Mouse (Mus musculus): Measurements from ENCODE around the gene Gm36028.
A peak's percentile ranks its signal among the peaks of the same experiment; 100 is the strongest.

Gm36028 gene

DNA sequence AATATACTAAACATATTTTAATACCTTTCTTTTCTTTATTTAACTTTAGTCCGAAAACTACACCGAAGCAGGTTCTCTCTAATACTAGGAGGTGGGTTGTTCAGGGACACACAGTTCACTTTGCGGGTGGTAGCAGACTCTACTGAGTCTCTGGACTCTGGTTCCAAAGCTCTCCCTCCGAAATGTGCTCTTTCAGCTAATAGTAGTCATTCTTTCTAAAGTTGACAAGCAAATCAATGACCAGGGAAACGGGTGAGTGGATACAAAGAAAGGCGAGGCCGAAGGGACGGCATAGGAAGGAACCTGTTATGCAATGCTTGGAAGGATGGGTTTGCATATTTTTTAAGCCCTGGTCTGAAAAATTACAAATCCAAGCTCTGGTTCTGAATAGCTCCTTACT lies 3.5 kb downstream of the Gm36028 start:
- no peak for DNase-seq

DNA sequence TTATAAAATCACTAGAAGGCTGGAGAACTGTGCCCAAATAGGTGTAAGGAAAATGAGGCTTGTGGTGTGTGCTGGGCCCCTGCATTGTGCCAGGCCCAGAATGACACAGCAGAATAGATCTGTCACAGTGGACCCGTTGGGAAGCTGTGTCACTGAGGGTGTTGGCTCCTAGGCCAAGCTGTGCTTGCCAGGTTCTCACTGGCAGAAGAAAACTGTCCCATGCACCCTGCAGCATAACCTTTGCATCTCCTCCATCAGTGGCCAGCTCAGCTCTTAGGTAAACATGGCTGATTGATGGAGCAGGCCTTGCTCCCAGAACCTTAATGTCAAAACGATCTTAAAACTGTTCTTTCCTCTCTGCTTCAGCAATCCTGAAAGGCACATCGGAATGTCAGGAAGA lies 4.6 kb downstream of the Gm36028 start:
- DNase-seq: no peak

DNA sequence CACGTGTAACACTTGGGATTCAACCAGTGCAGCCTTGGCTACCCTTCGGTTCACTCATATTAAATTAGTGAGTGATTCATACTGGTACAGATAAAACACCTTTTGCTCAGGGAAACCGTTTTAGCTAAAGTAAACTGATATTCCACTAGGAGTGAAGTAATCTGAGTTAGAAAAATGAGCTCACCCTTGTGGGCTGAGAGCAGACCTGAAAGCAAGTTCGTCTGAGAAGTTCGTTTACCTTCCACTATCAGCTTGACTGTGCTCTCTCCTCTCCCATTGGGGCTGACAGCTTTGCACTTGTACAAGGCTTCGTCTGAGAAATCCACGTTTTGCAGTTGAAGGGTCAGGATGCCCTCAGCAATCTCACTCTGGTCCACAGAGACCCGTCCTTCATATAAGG lies 5.4 kb downstream of the Gm36028 start:
- no peak for DNase-seq

DNA sequence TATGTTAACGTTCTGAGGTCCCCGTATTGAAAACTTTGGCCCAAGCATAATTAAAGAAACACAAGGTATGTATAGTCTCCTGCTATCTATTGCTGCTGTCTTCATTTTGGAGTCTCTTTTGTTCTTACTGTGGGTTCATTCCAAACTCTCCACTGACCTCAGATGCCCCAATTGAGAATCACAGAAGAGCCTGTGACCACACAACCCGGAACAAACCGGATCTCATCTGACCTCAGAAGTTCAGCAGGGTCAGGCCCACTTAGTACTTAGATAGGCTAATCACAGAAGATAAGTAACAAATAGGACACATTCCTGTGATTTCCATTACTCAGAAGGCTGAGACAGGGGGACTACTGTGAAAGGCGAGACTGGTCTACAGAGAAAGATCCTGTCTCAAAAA lies 6.4 kb downstream of the Gm36028 start:
- no peak for DNase-seq

DNA sequence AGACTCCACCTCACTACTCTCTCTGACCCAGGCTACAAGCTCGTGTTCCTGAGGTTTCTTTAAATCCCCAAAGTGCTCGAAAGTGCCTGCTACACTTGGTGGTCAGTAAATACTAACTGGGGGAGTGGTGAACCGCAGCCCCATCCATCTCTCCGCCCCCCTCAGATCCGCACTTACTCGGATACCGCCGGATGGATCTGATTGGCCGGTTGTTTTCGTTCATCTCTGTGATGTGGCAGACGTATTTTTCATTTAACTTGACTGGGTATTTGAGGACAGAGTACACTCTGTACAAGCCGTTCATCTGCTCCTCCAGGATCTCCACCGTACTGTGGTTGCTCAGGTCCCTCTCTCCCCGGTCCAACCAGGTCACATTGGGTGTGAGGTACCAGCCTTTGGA lies 6.9 kb downstream of the Gm36028 start:
- DNase-seq: no peak

DNA sequence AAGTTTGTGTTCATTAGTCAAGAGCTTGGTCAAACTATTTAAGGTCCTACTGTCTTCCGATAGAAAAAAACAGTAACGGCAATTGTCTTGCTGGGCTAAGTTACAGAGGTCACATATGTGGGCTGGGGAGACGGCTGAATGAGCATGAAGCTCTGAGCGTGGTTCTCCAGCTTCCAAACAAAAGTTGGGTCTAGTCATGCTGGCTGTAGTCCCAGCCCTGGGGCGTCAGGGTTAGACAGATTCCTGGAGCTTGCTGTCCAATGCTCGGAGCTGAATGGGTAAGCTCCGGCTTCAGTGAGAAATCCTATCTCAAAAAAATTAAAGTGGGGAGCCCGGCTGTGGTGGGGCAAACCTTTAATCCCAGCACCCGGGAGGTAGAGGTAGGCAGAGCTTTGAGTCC lies 7.7 kb downstream of the Gm36028 start:
- no peak for DNase-seq

DNA sequence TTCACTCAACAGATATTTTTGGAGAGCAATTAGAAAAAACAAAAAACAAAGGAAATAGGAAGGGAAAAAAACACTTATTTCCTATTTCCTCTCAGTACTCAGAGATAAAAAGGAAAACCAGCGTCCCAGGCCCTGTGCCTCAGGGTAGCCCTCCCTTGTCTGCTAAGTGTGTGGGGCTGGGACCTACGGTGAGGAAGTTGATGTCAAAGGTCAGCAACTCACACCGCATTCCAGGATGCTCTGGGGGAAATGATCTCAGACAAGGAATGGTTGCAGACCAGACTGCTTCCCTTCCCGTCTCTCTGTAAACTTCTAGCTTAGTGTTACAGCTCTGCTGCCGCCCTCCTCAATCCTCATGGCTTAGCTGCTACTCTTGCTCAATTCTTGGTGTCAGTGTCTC lies 9.6 kb downstream of the Gm36028 start:
- no peak for DNase-seq

DNA sequence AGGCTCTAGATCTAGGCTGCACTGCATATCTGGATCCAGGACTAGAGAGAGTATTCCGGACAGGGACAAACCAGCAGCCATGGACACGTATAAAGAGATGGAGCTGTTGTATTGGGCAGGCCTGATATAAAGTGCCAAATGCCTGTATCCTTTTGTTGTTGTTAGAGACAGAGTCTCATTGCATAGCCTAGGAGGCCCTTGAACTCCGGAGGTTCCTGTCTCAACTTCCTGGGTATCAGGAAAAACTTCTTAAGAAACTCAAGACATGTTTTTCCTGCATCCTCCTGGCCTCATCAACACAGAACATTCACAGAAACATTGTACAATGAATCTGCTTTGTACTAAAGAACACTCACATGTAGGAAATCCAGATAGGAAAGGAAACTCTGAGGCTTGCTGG lies 13.9 kb downstream of the Gm36028 start:
- no peak for DNase-seq

DNA sequence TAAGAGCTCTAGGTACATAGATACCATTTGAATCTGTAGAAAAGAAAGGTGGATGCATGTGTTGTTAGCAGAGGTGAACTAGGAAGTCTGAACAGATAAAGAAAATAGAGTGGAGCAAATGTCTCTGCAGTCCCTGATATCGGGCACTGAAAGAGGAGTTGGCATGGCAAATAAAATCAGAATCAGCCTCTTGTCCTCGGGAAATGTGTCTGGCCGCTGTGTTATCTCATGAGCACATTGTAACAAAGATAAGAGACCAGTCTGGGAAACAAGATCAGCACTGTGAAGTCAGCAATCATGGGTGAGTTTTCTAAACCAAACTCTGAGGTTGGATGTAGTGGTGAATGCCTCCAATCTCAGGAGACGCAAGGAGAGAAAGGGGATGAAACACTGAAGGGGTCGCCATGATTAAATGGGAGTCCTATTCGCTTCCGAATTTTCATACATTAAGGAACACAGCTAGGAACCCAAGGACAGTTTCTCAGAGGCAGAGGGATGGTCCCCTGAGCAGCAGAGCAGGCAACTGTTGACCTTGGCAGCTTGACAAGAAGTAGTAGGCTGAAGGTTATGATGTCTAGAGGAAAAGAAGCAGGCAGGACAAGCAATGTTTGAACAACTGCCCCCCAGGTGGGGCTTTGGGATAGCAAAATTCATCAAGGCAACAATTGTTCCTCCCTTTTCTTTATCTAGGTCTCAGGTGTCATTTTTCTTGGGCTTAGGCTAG lies 15.6 kb downstream of the Gm36028 start:
- no peak for DNase-seq

DNA sequence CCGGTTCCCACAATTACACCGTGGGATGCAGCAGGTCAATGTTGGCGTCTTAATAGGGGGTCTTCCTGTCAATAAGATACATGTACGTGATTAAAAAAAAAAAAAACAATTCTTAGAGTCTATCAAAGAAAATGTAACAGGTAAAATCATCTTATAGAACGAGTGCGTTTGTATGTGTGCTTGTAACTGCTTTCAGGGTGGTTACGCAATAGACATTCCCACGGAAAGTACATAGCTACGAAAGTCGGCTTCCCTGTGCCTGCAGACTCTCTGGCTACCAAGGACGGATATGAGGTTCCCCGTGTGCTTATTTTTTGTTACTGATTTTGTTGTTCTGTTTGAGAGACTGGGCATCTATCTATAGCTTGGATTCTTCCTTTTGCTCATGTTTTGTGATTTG lies 17.2 kb downstream of the Gm36028 start:
- no peak for DNase-seq

DNA sequence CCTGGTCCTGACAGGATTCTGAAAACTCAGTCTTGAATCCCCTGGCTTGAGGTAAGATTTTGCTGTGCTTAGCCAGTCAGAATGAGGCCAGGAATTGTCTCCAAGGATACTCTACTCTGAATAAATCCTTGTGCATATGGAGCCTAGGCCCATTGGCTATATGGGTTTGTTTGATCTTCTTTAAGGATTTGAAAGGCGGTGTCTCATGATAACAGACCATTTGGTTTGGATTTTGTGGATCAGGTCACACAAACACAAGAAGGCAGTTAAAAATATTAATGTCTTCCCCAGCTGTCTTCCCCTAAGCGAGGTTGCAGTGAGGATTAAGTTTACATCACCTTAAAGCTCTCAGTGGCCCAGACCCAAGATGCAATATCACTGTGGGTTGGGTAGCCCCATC lies 18.5 kb downstream of the Gm36028 start:
- no peak for DNase-seq

DNA sequence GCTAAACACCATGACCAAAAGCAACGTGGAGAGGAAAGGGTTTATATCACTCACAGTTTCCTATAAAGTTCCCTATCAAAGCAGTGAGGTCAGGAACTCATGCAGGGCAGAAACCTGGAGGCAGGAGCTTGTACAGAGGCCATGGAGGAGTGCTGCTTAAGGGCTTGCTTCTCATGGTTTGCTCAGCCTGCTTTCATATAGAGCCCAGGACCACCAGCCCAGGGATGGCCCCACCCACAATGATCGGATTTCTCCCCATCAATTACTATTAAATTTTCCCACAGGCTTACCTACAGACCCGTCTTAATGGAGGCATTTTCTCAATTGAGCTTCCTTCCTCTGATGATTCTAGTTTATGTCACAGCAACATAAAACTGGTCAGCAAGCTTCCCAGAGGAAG lies 23.4 kb downstream of the Gm36028 start:
- DNase-seq: no peak

DNA sequence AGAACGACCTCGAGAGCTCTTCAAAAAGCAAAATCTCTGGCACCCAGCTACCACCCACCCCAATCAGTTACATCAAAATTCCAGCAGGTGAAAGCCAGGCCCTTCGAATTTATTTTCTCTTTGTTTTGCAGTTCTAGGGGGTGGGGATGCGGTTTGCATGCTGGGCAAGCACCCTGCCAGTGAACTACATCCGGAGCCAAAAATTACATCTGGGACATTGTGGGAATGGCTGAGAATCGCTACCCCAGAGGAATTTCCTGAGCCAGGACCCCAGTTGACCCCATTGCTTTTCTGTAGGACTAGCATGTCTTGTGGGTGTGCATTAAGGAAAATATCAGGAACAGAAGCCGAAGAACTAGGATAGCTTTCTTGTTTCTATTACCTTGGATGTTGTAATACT lies 29.9 kb downstream of the Gm36028 start:
- no peak for DNase-seq

DNA sequence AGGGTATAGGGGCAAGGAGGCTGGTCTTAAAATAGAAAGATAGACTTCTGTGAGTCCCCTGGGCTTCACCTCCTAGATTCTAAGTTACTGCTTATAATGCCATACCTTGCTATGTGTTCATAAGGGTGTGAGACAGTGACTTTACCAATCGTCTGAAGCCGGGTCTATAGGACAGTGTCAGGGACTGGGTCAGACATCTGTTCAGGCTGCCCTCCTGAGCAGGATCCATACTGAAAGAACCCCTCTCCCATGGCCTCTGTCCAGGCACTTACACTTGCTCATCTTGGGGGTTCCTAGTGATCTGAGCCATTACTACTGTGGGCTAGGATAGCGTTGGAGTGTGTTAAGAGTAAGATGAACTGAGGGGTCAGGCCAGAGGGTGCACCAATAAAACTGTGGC lies 34.7 kb downstream of the Gm36028 start:
- DNase-seq: no peak

DNA sequence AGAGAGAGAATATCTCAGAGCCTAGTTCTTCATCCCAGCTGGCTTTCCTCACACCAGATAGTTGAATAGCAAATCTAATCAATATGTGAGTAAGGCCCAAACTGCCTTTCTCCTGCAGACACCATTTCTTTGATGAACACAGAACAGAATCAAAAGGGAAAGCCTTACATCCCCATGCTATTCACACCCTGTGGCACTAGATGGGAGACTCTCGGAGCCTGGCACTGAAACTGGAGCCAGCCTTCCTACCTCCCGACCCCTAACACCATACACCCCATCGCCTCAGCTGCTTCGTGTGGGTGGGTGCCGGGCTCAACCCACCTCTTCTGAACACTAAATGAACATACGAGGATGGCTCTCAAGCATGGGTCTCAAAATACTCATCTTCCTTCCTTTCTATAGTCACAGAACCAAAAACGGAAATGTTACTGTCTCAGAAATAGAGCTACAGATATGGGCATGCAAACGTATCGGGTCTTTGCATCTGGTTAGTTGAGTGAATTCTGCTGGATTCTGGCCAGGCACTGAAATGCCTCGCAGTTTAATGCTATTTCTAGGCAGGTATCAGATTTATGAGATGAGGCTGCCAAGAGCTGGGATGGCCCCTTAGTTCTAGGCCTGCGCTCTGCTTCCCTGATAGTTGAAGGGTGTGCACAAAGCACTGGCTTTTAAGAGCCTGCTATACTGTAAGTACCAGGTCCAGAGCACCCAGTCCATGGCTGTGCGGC lies 36.0 kb downstream of the Gm36028 start:
- no peak for DNase-seq

DNA sequence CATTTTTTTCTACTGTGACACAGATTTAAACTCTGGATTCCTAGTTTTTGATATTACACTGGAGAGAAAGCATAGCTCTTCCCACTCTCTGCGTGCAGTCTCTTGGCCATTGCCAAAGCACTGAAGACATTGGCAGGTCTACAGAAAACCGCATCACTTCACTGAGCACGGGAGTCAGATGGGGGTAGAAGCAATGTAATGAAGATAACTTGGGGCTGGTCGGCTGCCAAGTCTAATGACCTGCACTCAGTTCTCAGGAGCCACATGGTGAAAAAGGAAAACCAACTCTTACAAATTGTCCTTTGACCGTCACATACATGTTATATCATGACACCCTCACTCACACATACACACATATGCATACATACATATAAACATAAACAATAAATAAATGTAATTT lies 37.0 kb downstream of the Gm36028 start:
- DNase-seq: peak; percentile 57

DNA sequence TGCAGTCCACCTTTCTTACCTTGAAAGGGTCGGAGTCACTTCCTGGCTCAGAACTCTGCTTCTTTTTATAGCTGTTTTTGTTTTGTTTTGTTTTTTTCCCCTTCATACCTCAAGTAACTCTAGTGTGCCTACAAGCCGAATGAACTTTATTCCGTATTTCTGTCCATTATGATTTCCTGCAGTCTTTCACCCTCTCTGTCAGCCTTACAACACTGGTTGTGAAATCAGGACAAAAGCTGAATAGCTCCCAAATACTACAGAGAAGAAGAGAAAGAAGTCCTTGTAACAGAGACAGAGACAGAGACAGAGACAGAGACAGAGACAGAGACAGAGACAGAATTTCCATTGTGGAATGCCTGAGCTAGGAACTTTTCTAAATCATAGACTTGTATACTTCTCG lies 43.0 kb downstream of the Gm36028 start:
- DNase-seq: no peak

DNA sequence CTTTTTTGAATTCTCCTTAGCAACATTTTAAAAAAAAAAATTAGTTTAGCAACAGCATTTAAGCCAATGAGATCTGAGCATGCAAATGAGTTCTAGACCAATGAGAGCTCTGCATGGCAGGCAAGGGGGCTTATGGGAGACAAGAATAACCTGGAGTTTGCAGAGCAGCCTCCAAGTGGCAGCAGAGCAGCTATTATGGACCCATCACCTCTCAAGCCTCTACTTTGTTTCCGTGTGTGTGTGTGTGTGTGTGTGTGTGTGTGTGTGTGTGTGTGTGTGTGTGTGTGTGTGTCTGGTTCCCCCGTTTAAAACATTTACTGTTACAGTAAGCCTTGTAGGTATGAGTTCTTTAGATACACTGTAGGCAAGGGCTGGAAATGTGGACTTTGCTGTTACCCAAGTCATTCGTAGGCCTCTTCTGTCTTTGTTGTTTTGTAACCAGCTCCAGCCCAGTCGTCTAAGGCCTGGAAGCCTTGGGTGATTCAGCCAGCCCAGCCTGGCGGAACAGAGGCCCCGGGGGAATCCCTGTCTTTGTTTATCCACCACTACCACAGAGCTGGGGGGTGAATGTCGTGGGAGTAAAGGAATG lies 46.5 kb downstream of the Gm36028 start:
- DNase-seq: no peak

DNA sequence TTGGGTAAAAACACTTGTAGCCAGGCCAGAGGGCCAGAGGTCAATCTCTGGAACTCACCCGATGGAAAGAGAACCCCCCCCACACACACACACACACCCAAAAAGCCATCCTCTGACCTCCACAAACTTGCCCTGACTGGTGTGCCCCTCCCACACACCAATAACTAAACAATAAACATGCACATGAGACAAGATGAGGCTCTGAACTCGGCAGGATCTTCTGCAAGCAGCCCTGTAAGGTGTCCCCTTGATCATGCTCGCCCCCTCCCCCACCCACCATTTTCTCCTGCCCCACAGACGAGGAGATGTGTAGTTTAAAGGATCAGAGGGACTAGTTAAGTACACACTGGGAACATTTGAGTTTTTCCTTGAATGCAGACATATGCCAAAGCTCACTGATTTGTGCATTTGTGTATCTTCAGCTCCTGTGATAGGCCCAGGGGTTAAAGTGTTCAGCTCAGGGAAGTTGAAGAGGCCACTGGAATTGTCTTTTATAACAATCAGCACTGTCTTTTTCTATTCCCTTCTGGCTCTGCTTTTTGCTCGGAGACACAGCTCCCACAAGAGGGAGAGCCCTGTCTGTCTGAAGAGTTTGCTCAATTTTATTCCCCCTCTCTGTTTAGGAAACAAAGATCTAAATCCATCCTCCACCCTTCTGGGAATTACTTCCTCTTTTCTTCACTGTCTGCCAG lies 47.1 kb downstream of the Gm36028 start:
- DNase-seq: no peak

DNA sequence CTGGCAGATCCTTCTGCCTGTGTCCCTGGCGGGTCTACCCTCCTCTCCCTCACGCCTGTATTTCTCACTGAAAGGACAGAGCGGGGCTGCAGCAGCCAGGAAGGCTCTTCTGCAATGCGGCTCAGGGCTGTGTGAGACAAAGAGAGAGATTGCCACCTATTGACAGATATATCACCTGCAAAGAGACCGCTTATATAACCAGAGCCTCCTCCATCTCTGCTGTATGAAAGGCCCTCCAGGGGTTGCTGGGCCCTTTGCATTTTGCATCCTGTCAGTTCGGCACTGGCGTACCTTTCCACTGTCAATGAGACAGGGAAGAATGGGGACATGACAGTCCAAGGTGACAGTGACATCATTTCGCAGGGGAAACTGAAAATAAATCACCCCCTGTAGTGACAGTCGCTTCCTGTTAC lies 48.5 kb downstream of the Gm36028 start:
- peak; percentile 79 for DNase-seq

DNA sequence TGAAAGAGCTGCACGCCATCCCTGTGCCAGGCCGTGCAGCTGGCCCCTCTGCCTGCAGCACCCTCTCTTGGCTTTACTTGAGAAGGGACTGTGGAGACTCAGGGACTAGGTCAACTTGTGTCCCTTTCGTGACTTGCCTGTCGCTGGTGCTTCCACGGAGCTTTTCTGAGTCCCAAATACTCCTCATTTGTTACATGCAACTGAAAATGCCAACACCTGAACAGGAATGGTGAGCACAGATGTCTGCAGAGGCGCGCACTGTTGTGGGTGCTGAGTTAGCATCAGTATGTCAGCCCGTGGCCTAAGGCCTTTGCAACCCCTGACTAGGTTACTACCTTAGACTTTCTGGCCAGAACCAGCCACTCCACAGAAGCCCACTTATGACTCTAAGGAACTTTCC lies 49.1 kb downstream of the Gm36028 start:
- DNase-seq: no peak

DNA sequence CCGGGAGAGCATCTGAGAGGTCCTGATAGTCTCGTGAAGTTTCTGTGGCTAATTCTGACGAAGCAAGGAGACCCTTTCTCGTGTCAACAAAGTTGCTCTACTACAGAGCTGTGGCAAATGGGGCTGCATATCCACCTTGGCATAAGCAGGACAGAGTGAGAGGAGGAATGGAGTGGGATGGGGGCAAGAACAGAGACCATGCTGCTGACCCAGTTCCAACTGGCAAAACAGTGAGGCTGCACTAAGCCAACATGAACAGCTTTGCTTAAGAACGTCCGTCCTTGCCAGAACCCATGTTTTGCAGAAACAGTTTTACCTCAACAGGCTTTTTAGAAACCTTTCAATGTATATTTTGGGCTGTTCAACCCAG lies 51.3 kb downstream of the Gm36028 start:
- DNase-seq: no peak

DNA sequence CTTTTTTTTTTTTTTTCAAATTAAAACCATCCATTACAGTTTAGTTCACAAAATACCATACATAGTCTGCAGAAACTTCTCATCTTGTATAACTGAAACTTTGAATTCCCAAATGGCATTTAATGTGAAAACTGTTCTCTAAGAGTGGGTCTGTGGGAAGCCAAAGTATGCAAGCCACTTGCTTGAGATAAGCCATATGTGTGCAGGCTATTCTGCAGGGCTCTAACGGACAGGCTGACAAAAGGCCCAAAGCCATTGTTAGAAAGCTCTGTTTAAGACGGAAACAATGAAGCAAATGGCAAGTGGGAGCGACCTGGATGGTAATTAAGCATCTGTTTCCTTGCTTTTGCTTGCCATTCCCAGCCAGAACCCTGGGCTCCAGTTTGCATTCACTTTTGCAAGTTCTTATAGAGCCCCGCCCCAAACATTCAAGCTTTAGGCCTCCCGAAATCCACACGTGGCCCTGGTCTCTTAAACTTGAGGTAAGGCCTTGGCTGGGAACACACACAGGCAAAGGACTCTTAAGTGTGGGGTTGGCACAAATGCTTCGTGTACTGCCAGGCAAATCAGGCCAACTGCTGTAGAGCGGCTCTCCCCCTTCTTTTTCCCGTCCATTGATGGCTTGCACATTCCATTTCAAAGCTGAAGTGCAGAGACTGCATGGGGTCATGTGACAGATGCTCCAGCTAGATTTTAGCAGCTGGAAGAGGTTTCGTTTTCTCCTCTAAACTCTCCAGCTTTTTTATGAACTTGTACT lies 51.9 kb downstream of the Gm36028 start:
- no peak for DNase-seq

All from cerebellum, adult 8-10 months (tissue).